Mouse (Mus musculus) left cerebral cortex, adult 11 months (tissue): ENCODE results near the gene Neurl1a.

ENCODE experiments used
- DNase-seq: peaks from one replicate; pipeline ENCODE4 v3.0.0; 2022; ENCODE audit warnings: low spot score

Gene Neurl1a

GRCm38 (mm10) chr19:47168223-47168622 is 10.4 kb upstream of the Neurl1a start:
- DNase-seq, result peak; percentile 29

GRCm38 (mm10) chr19:47168793-47169412 is 9.7 kb upstream of the Neurl1a start:
- DNase-seq, result peak; percentile 76

- DNase-seq, result no peak
Observed at GRCm38 (mm10) chr19:47174515-47174914, 4.1 kb upstream of the Neurl1a start.

- DNase-seq, result no peak
Observed at GRCm38 (mm10) chr19:47175472-47175871, 3.1 kb upstream of the Neurl1a start.

GRCm38 (mm10) chr19:47176916-47177505 is 1.6 kb upstream of the Neurl1a start:
- DNase-seq, result no peak

GRCm38 (mm10) chr19:47178001-47178400 is 619 bp upstream of the Neurl1a start:
- no peak for DNase-seq

- DNase-seq, result peak; percentile 25
Observed at GRCm38 (mm10) chr19:47179272-47179809, 721 bp downstream of the Neurl1a start.

GRCm38 (mm10) chr19:47180011-47180410 is 1.4 kb downstream of the Neurl1a start:
- no peak for DNase-seq

- DNase-seq, result no peak
Observed at GRCm38 (mm10) chr19:47184221-47184620, 5.6 kb downstream of the Neurl1a start.

GRCm38 (mm10) chr19:47184736-47185135 is 6.1 kb downstream of the Neurl1a start:
- no peak for DNase-seq

GRCm38 (mm10) chr19:47186514-47187275 is 8.1 kb downstream of the Neurl1a start:
- DNase-seq, result no peak

- DNase-seq, result no peak
Observed at GRCm38 (mm10) chr19:47188515-47189128, 10.0 kb downstream of the Neurl1a start.

GRCm38 (mm10) chr19:47192158-47192557 is 13.5 kb downstream of the Neurl1a start:
- no peak for DNase-seq

- DNase-seq, result no peak
Observed at GRCm38 (mm10) chr19:47198671-47199350, 20.2 kb downstream of the Neurl1a start.

GRCm38 (mm10) chr19:47201972-47202371 is 23.4 kb downstream of the Neurl1a start:
- no peak for DNase-seq

- DNase-seq, result no peak
Observed at GRCm38 (mm10) chr19:47202429-47202828, 23.8 kb downstream of the Neurl1a start.

GRCm38 (mm10) chr19:47203042-47203441 is 24.4 kb downstream of the Neurl1a start:
- no peak for DNase-seq

- DNase-seq, result no peak
Observed at GRCm38 (mm10) chr19:47204653-47205052, 26.0 kb downstream of the Neurl1a start.

GRCm38 (mm10) chr19:47206126-47206525 is 27.5 kb downstream of the Neurl1a start:
- DNase-seq, result no peak

- DNase-seq, result no peak
Observed at GRCm38 (mm10) chr19:47210432-47210831, 31.8 kb downstream of the Neurl1a start.

GRCm38 (mm10) chr19:47211609-47212312 is 33.1 kb downstream of the Neurl1a start:
- DNase-seq, result no peak
